Mouse (Mus musculus): ENCODE data around the gene Lat. TPM values are rescaled to one million over a fixed set of nuclear protein-coding genes. Genes with fewer than 3 reads are reported as not detected.
A peak's percentile ranks its signal among the peaks of the same experiment; 100 is the strongest.

Gene Lat
- total and polyA plus RNA-seq, 2 experiments from 2014 or later: 0.69 TPM; not detected in 1

GRCm38 (mm10) chr7:126355847-126356597, 13.3 kb downstream of the Lat start:
- Histone ChIP-seq H3K4me3 (ENCODE audit: low read depth, low read length) (no peak overlapping the region), H3K36me3 (ENCODE audit: insufficient read depth, low read length) (no peaks in the 10 kb centered on the region), H3K4me1 (ENCODE audit: insufficient read depth, low read length) (peaks cover 12% of the 10 kb centered on the region; the same call in 1 of the 2 replicates), H3K4me2 (ENCODE audit: low read depth, low read length, poor library complexity, severe bottlenecking) (no peak overlapping the region), H3K27me3 (ENCODE audit: insufficient read depth, low read length) (no peaks in the 10 kb centered on the region), H3K27ac (ENCODE audit: low read depth, low read length) (no peak overlapping the region; the same call in 1 of the 2 replicates), H3K9me3 (ENCODE audit: low read length) (no peaks in the 10 kb centered on the region), H3K9ac (replicated peaks; ENCODE audit: low read length, poor library complexity, severe bottlenecking) (no peak overlapping the region)
- TF ChIP-seq CTCF (IDR thresholded peaks at IDR 0.05): no peak
- DNase-seq (ENCODE audit: low spot score) (peak; percentile 17), ATAC-seq (ENCODE audit: low FRiP score) (peak; percentile 58; the same call in 1 of the 2 replicates)
- 39% methylated on average over 5 of the region's 5 CpGs for WGBS

- Histone ChIP-seq H3K4me3 (ENCODE audit: low read depth, low read length) (no peak overlapping the region), H3K4me1 (ENCODE audit: insufficient read depth, low read length) (peaks cover 16% of the 10 kb centered on the region; the same call in 1 of the 2 replicates), H3K27me3 (ENCODE audit: insufficient read depth, low read length) (no peaks in the 10 kb centered on the region), H3K9ac (replicated peaks; ENCODE audit: low read length, poor library complexity, severe bottlenecking) (no peak overlapping the region), H3K27ac (ENCODE audit: low read depth, low read length) (no peak overlapping the region), H3K36me3 (ENCODE audit: insufficient read depth, low read length) (no peaks in the 10 kb centered on the region), H3K9me3 (ENCODE audit: low read length) (no peaks in the 10 kb centered on the region), H3K4me2 (ENCODE audit: low read depth, low read length, poor library complexity, severe bottlenecking) (no peak overlapping the region)
- ATAC-seq (ENCODE audit: low FRiP score): no peak
- DNase-seq (ENCODE audit: low spot score): no peak
- no peak for TF ChIP-seq CTCF (IDR thresholded peaks at IDR 0.05)
- WGBS: 47% methylated on average over 14 of the region's 14 CpGs
These were observed 14.4 kb downstream of the Lat start for GRCm38 (mm10) chr7:126354738-126355614.

DNA sequence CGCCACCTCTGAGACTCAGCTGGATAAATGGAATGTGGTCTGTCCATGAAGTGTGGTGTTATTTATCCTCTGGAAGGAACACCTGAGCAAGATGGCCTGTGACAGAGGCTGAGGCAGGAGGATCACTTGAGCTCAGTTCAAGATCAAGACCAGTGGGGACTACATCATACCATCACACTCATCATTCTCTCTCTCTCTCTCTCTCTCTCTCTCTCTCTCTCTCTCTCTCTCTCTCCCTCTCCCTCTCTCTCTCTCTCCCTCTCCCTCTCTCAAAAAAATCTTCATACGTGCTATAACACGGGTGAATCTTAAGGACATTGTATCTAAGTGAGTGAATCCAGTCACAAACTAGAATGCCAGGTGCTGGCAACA, 15.4 kb downstream of the Lat start:
- 90% methylated on average over 3 of the region's 3 CpGs for WGBS
- no peak for ATAC-seq (ENCODE audit: low FRiP score)
- H3K36me3 ChIP-seq (ENCODE audit: insufficient read depth, low read length): no peaks in the 10 kb centered on the region

DNA sequence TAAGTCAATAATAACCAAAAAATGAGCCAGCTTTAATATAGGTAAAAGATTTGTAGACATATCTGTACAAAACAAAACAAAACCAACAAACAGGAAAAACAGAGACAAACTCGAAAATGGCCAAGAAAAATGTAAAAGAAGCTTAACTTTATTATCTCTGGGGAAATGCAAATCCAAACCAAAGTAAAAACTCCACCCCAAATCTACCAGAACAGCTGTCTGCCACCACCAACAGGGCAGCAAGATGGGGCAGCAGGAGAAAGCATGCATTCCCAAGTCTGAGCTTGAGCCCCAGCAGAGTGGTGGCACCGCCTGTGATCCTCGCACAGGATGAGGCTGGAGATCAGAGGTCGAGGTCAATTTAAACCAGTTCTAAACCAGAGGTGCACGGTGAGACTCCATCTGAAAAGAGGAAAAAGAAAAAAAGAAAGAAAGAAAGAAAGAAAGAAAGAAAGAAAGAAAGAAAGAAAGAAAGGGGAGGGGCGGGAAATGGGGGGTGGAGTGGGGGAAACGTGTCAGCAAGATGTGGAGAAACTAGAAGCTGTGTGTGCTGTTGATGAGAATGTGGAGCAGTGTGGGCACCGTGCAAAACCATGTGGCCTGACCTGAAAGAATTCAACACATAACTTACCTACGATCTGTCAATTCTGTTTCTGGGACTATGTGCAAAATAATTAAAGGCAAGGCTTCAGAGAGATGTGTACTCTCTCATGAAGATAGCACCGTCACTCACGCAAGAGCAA, 15.9 kb downstream of the Lat start:
- Histone ChIP-seq H3K9me3 (ENCODE audit: low read length) (no peaks in the 10 kb centered on the region), H3K9ac (replicated peaks; ENCODE audit: low read length, poor library complexity, severe bottlenecking) (no peak overlapping the region), H3K4me2 (ENCODE audit: low read depth, low read length, poor library complexity, severe bottlenecking) (no peak overlapping the region), H3K27me3 (ENCODE audit: insufficient read depth, low read length) (no peaks in the 10 kb centered on the region), H3K4me3 (ENCODE audit: low read depth, low read length) (no peak overlapping the region), H3K27ac (ENCODE audit: low read depth, low read length) (no peak overlapping the region), H3K36me3 (ENCODE audit: insufficient read depth, low read length) (no peaks in the 10 kb centered on the region), H3K4me1 (ENCODE audit: insufficient read depth, low read length) (peaks cover 16% of the 10 kb centered on the region; the same call in 1 of the 2 replicates)
- ATAC-seq (ENCODE audit: low FRiP score) (no peak), DNase-seq (ENCODE audit: low spot score) (no peak)
- no peak for TF ChIP-seq CTCF (IDR thresholded peaks at IDR 0.05)
- WGBS: 60% methylated on average over 11 of the region's 11 CpGs

More for the DNA sequence above, 15.4 kb downstream of the Lat start:
- Histone ChIP-seq H3K9me3 (ENCODE audit: low read length) (no peaks in the 10 kb centered on the region), H3K4me3 (ENCODE audit: low read depth, low read length) (no peak overlapping the region), H3K4me2 (ENCODE audit: low read depth, low read length, poor library complexity, severe bottlenecking) (no peak overlapping the region), H3K27ac (ENCODE audit: low read depth, low read length) (no peak overlapping the region), H3K27me3 (ENCODE audit: insufficient read depth, low read length) (no peaks in the 10 kb centered on the region), H3K9ac (replicated peaks; ENCODE audit: low read length, poor library complexity, severe bottlenecking) (no peak overlapping the region), H3K4me1 (ENCODE audit: insufficient read depth, low read length) (peaks cover 16% of the 10 kb centered on the region; the same call in 1 of the 2 replicates)
- DNase-seq (ENCODE audit: low spot score): no peak
- TF ChIP-seq CTCF (IDR thresholded peaks at IDR 0.05): no peak

- Histone ChIP-seq H3K36me3 (ENCODE audit: insufficient read depth, low read length) (no peaks in the 10 kb centered on the region), H3K9me3 (ENCODE audit: low read length) (no peaks in the 10 kb centered on the region), H3K4me2 (ENCODE audit: low read depth, low read length, poor library complexity, severe bottlenecking) (peak overlapping the region; percentile 35), H3K4me1 (ENCODE audit: insufficient read depth, low read length) (peaks cover 16% of the 10 kb centered on the region; the same call in 1 of the 2 replicates), H3K27ac (ENCODE audit: low read depth, low read length) (peak overlapping the region; percentile 76), H3K9ac (replicated peaks; ENCODE audit: low read length, poor library complexity, severe bottlenecking) (no peak overlapping the region; the same call in 1 of the 2 replicates), H3K4me3 (ENCODE audit: low read depth, low read length) (peak overlapping the region; percentile 22; the same call in 1 of the 2 replicates), H3K27me3 (ENCODE audit: insufficient read depth, low read length) (no peaks in the 10 kb centered on the region)
- WGBS: 31% methylated on average over 10 of the region's 10 CpGs
- peak; percentile 24 for DNase-seq (ENCODE audit: low spot score)
- TF ChIP-seq CTCF (IDR thresholded peaks at IDR 0.05): no peak
- no peak; the same call in 1 of the 2 replicates for ATAC-seq (ENCODE audit: low FRiP score)
These were observed 17.9 kb downstream of the Lat start for GRCm38 (mm10) chr7:126351419-126351951.
